Mouse (Mus musculus) lung, postnatal 0 days (tissue): ENCODE results near the gene Bcl3.

Source experiments
- CTCF ChIP-seq: IDR thresholded peaks from 2 replicates; pipeline ENCODE4 v1.5.1; 2016; ENCODE audit warnings: antibody characterized with exemption, mild to moderate bottlenecking
- EP300 ChIP-seq: IDR thresholded peaks from 2 replicates; pipeline ENCODE4 v1.6.1; 2016; ENCODE audit warnings: antibody characterized with exemption, mild to moderate bottlenecking, control low read depth

GRCm38 (mm10) chr7:19821633-19822032 is 937 bp downstream of the Bcl3 start:
- TF ChIP-seq EP300 (no peak), CTCF (no peak)
